Mouse (Mus musculus) T-helper 17 cell (primary cell): ENCODE results near the gene Cntn5.

Experiments used
- in situ Hi-C, 2 experiments: fragments of 300-600 bp; cut with MboI, MseI; formaldehyde crosslinking; loops; 1 replicate in 1 of 2; 2 replicates in 1 of 2; pipeline ENCODE4 v1.15.1; 2025; ENCODE audit warnings: high pct_unique_total_duplicates in 2 of 2

Gene Cntn5

DNA sequence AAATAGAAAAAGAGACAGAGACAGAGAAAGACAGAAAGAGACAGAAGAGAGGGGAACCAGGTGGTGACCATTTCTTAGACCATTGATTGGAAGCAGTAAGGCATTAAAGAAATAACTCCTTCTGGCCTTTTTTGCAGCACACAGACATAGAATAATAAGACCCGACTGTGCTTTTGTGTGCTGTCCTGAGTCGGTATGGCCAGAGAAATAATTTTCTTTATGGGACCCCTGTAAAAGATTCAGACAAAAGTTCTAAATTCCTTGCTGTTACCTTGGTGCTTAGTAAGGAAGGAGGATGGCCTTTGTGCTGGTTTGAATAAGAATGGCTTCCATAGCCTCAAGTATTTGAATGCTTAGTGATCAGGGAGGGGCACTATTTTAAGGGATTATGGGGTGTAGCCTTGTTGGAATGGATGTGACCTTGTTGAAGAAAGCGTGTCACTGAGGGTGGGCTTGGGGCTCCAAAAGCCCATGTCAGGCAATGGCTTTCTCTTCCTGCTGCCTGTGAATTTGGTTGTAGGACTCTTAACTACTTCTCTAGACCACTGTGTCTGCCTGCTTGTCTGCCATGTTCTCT, 455.5 kb downstream of the Cntn5 start:
- in situ Hi-C loops, result no loop called here

DNA sequence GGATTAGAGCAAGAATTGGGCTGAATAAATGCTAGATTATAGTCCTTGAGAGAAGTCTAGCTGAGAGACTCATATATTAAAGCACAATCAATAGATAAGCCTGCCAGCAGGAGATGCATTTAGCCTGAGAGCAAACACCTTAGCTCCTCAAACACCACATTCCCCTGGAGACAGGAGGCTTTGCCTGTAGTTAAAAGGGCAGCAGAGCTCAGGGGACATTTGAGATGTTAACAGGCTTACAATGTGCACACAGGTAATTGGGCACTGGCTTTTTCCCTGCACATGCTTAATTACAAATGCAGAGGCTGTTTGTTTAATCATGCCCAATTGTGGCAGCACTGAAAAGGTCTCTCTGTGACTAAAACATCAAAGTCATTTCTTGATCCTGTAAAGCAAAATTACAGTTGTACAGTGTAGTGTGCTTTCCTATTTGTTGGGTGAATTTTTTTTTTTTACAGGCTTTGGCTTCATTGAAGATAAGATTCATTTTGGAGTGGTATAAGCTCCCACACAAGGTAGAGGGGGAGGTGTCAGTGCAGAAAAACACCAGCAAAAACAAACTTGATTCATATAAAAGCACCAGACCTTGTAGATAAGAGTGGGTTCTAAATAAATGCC, 457.2 kb downstream of the Cntn5 start:
- in situ Hi-C loops, result no loop called here

DNA sequence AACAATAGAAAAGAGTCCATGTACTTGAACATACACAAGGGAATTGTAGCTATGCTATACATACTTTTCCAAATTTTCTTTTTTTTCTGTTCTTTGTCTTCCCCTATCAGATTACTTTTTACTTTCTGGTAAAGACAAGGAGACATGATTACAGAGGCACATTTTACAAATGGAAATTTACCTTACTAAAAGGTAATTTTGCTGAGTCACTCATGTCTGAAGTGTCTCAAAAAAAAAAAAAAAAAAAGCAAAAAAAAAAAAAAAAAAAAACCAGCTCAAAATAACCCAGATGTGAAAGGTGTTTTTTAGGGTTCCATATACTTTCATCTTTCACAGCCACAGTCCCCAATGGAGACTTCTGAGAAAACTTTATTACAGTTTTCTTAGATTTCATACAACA, 492.5 kb downstream of the Cntn5 start:
- in situ Hi-C loops, result no loop called here

DNA sequence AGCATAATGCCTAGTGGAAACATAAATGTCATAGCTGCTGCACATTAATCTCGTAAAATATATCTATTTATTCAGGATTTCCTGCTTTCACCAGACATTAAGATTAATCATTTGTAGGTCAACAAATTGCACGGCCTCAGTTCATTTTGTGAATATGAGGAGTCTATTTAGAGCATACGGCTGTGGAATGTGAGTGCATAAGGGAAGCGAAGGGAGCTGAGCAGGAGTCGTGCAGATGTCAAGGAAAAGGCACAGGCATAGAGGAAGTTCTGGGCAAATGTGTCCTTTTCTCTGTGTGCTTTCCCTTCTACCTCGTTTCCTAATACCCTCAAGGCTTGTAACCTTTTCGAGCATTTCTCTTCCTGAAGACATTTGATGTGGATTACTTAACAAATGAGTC, 504.5 kb downstream of the Cntn5 start:
- in situ Hi-C loops, result no loop called here

DNA sequence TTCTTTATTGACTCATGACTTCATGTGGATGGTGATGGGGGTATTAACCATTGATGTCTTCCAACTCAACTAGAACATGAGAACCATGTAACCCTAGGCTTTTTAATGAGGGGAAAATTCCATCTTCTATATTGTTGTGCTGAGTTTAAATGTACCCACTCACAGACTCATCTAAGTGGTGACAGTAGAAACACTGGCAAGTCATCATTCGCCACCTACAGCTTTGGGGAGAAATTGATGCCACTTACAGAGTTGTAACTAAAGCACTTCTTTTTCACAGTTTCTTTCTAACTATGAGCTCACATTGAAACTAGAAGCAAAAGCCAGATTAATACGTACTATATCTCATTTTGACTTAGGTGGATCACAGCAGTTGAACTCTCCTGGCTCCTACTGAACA, 514.7 kb downstream of the Cntn5 start:
- in situ Hi-C loops, result no loop called here

DNA sequence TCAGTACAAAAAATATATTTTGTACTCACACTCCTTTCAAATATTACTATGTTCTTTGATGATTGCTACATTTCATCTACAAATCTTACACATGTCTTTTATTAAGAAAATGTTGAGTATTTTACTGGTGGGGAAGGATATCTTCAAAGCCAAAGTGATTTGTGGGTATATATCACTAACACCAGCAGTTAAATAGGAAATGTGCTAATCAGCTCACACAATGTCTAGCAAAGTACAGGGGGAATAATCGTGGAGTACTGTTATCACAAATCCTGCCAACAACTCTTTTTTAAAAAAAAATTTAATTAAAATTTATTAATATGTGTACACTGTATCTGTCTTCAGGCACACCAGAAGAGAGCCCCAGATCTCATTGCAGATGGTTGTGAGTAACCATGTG, 520.1 kb downstream of the Cntn5 start:
- in situ Hi-C loops, result no loop called here

DNA sequence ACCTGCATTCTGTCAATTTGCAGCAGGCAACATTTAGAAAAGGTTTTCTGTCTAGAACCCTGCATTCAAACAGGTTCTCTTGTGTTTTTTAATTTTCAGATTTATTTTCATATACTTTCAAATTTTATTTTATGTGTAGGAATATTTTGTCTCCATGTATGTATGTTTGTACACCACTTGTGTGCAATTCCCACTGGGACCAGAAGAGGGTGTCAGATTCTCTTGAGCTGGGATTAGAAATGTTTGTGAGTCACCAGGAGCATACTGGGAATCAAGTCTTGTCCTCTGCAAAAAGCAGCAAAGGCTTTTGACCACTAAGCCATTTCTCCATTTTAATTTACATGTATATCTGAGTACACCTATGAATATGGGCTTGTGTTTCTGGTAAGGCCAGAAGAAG, 521.4 kb downstream of the Cntn5 start:
- in situ Hi-C loops, result no loop called here

DNA sequence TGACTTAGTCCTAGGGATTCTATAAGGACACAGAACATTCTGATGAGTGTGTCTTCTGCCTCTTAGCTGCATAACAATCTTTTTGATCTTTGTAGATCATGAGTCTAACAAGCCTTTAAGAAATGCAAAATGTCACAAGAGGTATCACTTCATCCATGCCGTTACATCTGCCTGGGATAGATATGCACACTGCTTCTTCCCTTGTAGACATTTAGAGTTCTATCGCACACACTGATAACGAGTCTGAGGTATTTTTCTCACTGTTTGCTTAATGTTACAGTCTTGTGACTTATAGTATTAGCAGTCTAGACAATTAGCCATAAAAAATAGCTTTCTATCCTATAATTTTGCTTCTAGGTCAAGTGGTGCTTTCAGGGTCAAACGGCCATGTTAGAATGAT, 522.9 kb downstream of the Cntn5 start:
- in situ Hi-C loops, result no loop called here

DNA sequence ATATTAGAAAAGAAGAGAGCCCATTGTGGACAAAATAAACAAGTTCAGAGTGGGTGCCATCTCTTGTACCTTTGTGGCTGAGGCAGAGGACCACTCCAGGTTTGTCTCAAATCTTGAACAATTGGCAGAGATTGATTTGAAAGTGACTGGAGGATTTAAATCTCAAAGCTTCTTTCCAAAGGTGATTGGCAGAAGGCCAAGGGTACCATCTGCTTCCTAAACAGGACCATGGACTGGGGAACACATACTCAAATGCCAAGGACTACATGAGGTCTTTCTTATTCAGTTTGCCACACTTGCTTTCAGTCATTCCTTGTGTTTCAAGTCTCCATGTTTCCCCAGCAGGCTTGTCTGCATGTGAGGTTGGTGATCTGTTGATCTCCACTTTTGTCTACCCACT, 528.3 kb downstream of the Cntn5 start:
- in situ Hi-C loops, result no loop called here

DNA sequence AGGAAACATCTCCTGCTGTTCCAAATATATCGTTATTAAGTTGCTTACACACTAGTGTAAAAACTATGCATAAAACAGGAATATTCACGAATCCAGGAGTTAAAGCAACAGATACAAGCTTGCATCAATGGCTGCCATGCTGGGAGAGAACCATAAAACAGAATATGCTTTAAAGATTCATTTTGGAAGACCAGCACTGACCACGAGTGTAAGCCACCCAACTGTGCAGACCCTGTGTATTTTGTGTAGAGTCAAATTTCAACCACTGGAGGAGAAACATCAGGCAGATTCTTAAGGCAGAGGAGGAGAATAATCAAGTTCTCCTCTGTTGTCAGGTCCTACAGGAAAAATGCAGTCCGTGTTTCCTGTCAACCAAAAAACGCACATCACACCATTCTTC, 535.6 kb downstream of the Cntn5 start:
- in situ Hi-C loops, result no loop called here

DNA sequence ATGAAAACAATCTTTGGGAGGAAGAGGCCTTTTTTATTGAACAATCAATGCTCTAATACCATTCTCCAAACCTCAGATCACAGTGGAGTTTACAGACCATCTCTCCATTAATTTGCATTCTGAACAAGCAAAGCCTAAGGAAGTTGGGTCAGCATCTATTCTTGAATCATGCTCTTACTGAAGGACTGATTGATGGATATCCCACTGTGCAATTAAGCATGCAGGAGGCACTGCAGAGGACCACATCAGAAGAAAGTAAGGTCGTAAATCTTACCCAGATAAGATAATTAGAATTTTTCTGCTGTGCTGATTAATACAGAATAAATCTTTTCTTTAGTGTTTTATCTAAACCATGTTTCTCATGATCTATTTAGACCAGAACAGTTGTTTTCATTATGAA, 536.2 kb downstream of the Cntn5 start:
- in situ Hi-C loops, result no loop called here

DNA sequence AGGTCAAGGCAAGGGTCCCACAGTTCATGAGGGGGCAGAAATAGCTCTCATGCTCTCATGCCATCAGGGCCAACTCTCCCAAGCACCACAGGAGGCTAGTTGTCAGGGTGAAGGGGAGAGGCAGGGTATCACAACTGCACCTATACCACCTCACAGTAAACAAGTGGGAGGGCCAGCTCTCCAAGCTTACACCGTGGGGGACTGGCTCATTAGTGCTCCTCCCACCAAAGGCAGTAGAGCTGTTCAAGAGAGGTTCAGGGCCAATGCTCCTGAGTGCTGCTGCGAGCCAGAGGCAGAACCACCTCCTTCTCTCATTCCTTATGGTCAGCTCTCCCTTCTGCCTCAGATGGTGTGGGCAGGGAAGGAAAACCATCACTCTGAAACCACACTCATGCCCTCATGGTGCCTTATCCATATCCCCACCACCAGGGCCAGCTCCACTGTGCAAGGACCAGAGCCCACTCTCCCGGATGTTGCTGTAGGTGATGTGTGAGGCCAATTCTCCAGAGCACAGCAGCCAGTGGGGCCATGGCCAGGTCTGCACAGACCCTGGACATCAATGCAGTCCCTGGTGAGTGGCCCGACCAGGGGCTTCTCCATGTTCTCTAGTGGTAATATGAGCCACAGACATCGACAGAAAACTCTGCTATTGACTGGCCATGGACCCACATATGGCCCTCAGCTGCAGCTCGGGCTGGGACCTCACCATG, 538.2 kb downstream of the Cntn5 start:
- in situ Hi-C loops, result no loop called here

DNA sequence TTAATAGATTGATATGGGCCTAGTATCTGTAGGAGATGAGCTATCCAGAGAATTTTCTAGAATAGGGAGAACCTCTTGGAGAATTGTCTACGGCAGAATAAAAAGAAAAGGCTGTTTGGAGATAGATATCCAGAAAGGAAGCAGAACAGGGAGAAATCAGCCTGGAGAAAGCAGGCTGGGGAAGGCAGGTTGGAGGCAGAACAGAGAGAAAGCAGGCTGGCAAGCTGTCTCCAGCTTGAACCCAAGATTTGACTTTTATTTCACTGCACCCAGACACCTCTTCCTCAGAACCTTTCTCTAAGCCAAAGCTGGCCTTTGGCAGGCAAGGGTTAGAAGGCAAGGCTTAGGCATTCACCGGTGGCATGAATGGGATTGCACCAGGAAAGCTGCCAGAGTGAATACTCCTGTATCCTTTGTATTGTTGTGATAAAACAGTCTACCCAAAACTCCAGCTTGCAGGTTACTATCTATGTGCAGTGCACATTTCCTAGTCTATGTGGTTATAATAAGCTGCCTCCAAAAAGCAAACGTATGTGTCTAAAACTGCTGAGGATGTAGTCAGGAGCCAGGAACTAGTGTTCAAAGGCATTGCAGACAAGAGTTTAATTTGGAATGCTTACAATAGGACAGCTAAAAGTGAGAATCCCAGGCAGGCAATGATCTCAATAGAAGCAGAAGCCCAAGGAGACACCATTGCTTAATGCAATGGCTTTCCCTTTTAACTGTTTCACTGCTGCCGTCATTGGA, 553.5 kb downstream of the Cntn5 start:
- in situ Hi-C loops, result no loop called here

DNA sequence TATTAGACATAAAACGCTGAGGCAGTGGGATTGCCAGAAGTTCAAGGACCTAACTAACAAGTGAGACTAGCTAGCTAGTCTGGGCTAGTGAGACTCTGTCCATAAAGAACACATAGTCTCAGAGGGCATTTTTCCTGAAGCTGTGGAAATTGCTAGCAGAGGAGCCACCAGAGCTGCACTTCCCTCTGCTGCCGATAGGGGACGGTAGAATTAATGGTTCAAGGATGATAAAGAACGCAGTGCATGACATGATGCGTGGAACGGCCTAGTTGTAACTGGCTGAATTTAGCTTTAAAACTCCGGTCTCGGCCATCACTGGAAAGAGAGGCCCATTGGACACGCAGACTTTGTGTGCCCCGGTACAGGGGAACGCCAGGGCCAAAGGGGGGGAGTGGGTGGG, 555.8 kb downstream of the Cntn5 start:
- in situ Hi-C loops, result no loop called here

DNA sequence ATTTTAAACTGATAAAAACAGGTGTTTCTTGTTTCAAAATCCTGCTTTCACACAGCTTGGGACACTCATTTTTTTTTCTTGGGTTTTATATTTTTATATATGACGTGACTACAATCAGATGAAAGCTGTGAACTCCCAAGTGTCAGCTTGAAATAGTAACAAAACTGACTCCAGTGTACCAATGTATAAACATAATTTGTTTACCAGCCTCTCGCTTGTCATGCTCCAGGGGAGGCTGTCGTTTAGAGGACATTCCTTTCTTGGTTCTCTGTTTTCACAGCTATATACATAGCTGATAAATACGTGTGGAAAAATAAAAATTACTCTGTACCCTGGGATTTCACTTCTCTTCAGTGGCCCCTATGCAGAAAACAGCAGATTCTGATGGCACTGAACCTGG, 556.4 kb downstream of the Cntn5 start:
- in situ Hi-C loops, result no loop called here

DNA sequence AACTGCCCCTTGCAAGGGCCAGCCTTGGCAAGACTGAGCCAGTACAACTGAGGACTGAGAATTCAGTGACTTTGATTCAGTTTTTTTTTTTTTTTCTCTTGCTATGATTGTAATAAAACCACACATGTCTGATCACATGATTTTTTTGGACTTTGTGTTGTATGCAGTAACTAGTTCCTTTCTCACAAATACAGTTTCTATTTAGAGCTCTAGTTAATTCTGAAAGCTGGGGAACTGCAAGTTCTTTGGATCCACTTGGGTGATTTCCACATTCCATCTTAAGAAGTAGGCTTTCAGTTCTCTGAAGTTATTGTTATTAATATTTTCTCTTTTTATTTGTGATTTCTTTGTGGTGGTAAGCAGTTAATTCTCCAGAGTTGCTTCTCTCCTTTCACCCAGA, 563.8 kb downstream of the Cntn5 start:
- in situ Hi-C loops, result no loop called here

DNA sequence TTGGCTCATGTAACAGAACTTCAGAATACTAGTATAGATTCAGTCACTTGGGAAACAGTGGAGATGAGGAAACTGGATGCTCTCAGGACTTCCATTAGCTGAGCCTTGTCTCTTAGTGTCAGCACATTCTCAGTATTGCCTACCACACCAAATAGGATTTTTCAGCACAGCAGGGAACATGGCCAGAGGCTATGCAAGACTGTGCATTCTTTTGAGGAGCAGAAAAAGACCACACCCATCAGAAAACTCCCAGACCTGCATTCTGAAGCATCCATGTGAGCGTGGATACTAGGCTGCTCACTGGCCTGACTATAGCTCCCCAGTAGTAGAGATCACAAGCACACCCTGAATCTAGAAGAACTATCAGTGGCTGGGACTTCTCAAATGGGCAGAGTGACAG, 564.9 kb downstream of the Cntn5 start:
- in situ Hi-C loops, result no loop called here

DNA sequence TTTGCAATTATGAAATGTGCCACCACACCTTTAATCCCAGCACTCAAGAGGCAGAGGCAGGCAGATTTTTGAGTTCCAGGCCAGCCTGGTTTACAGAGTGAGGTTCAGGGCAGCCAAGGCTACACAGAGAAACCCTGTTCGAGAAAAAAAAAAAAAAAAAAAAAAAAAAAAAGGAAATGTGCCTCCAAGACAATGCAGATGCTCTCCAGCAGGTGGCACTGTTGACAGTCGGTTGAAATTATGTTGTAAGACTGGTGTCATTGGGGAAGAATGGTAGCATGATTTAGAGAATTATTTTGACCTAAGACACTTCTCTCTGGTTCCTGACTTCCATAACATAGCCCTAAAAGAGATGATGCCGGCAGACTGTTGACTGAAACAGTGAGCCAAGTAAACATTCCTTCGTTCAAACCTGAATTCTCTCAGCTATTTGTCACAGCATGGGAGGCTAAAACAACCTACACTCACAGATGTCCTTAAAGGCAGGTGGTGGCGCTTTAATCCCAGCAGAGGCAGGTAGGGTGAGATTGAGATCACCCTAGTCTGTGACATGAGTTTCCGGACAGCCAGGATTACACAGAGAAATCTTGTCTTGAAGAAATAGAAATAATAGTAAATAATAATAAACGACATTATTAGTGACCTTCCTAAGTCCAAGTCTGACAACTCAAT, 579.7 kb downstream of the Cntn5 start:
- in situ Hi-C loops, result no loop called here

DNA sequence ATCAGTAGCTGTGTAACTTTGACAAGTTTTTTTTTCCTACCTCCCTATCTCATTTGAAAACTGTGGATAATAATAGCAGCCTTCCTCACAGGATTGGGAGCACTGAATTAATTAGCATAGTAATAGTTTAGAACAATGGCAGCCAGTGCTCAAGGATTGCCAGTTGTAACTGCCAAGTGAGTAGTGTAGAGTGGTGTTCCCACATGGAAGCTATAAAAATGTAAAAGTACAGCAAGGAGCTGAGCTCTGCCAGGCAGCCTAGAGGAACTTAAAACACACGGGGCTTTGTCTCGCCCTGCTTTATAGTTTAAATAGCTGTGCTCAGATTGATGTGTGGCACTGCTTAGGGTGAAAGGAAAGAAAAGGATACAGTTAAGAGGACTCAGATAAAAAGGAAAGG, 635.2 kb downstream of the Cntn5 start:
- in situ Hi-C loops, result no loop called here

DNA sequence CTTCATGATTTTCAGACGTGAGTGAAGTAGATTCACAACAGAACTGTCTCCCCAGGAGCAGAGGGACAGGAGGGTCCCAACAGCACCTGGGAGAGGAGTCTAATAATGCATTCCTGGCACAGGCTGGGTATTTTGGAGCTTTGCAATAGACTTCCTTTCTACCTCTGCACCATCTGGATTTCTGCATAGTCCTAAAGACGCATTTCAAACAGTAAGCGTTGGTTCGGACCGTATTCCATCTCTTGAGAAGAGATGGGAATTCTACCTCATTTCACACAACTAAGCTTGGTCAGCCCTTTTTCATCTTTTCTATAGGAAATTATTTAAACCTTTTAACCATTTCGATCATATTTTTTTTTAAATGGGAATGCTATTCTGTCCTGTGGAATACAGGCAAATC, 635.7 kb downstream of the Cntn5 start:
- in situ Hi-C loops, result no loop called here

DNA sequence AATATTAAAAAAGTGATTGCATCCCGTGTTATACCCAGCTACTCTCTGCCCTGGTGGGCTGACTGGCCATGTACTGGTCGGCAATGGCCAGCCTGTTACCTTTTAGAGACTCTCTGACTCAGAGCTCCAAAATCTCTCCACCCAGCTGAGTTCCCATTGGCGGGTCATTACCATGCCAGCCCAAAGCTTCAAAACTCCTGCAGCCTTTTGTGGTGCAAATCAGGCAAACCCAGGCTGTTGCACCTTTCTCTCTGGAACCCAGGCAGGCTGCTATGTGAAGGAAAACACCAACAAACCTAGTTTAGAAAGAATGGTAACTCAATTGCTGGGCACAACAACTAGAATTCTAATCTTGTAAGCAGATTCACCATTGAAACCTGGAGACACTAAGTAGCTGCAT, 639.0 kb downstream of the Cntn5 start:
- in situ Hi-C loops, result no loop called here

DNA sequence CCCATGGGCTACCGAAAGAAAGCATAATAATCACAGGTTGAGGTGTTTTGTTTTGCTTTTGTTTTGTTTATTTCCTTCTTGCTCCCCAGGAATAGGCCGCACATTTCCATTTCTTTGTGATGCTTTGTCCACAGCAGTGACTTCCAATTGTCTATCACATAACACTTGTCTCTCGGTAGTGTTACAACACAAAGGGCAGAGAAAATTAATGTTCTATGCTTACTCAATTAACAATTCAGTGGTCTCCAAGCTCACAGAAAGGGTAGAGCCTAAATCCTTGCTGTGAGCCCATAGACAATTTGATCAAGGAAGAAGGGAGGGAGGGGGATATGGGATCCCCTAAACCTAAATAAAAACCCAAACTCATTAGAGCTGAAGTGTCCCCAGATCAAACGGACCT, 671.2 kb downstream of the Cntn5 start:
- in situ Hi-C loops, result no loop called here
